24 mouse cellular contexts compared by ENCODE assay signal in the genomic region with DNA sequence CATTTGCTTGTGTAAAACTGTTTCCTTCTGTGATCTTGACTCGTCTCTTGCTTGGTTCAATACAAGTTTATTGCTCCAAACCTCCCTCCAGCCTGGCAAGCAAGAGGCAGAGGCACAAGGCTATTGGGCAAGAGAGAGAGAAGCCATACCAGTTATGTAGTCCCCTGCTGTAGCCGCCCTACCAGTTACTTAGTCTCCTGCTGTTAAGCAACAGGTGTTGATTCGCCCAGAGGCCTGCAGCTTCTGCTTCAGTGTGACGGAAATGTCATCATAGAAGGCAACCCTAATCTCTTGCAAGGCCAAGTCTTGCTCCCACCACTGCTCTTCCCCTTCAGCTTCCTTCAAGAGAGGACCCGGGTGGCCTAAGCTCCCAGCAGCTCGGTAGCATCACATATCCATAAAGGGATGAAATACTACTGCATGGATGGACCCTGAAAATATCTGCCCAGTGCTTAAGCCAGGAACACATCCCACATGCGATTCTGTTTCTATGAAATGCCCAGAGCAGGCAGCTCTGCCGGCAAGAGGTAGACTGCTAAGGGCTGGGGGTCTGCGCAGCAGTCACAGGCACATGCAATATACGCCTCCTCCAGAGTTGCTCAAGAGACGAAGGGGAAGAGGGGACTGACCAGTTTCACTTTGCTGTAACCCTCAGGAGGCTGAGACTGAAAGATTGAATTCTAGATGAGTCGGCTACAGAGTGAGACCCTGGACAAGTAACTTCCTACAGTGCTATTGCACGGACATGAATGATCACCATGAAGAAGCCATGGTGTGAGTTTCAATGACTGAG. TPM values are rescaled to one million over a fixed set of nuclear protein-coding genes. Genes with fewer than 3 reads are reported as not detected.
DNase-seq lines count a peak whose midpoint lies in the region; ATAC-seq lines count a peak whose summit lies in the region.
"Had no signal": no experiment of that assay in that cellular context is flagged by ENCODE, and none has a peak within 500 bp of the region (broad histone marks: within the 10 kb centered on the region; RNA-seq: fewer than 3 reads in every experiment).

No protein-coding gene starts in this region.

- intact Hi-C loops in left cerebral cortex, postnatal 14 days (cut with DNase I), result no loop called here

- H3K4me3 ChIP-seq in liver, embryonic 13.5 days (replicated peaks), result no peak overlapping the region
- no peak overlapping the region for H3K4me3 ChIP-seq in liver, embryonic 11.5 days (ENCODE audit: low read depth, low read length)
- H3K4me3 ChIP-seq: embryonic facial prominence, embryonic 10.5 days; hindbrain, embryonic 12.5 days; left cerebral cortex, adult 2 months; limb, embryonic 10.5 days; midbrain, embryonic 12.5 days had no signal

- H3K4me1 ChIP-seq in liver, embryonic 13.5 days (replicated peaks), result peaks cover 4% of the 10 kb centered on the region; the same call in 1 of the 2 replicates
- H3K4me1 ChIP-seq in liver, embryonic 11.5 days (replicated peaks; ENCODE audit: control insufficient read depth, insufficient read depth, low read length), result no peaks in the 10 kb centered on the region
- H3K4me1 ChIP-seq: embryonic facial prominence, embryonic 10.5 days; hindbrain, embryonic 12.5 days; limb, embryonic 10.5 days; midbrain, embryonic 12.5 days had no signal

- H3K36me3 ChIP-seq in liver, embryonic 13.5 days, result peaks cover 60% of the 10 kb centered on the region
- H3K36me3 ChIP-seq in liver, embryonic 11.5 days (ENCODE audit: control insufficient read depth, insufficient read depth, low read length), result peaks cover 16% of the 10 kb centered on the region; the same call in 1 of the 2 replicates

- 78% methylated on average over 13 of the region's 13 CpGs for WGBS in liver, embryonic 13.5 days (ENCODE audit: insufficient replicate concordance)
- 88% methylated on average over 13 of the region's 13 CpGs for WGBS in liver, embryonic 11.5 days

- no peak overlapping the region for H3K4me2 ChIP-seq in liver, embryonic 13.5 days
- no peak overlapping the region for H3K4me2 ChIP-seq in liver, embryonic 11.5 days
- H3K4me2 ChIP-seq: hindbrain, embryonic 12.5 days; midbrain, embryonic 12.5 days had no signal

- no peaks in the 10 kb centered on the region for H3K27me3 ChIP-seq in liver, embryonic 13.5 days
- no peaks in the 10 kb centered on the region for H3K27me3 ChIP-seq in liver, embryonic 11.5 days (replicated peaks; ENCODE audit: control insufficient read depth, insufficient read depth, low read length)
- H3K27me3 ChIP-seq: hindbrain, embryonic 12.5 days; midbrain, embryonic 12.5 days had no signal

- no peaks in the 10 kb centered on the region for H3K9me3 ChIP-seq in liver, embryonic 13.5 days (replicated peaks)
- no peaks in the 10 kb centered on the region for H3K9me3 ChIP-seq in liver, embryonic 11.5 days (ENCODE audit: control insufficient read depth, low read length)
- H3K9me3 ChIP-seq: embryonic facial prominence, embryonic 10.5 days; hindbrain, embryonic 12.5 days; limb, embryonic 10.5 days; midbrain, embryonic 12.5 days had no signal

- DNase-seq in liver, embryonic 13.5 days, result no peak
- no peak for DNase-seq in liver, embryonic 11.5 days (ENCODE audit: low spot score)
- peak; percentile 86 for DNase-seq in 416B (ENCODE audit: low read depth)
- DNase-seq in left cerebral cortex, postnatal 14 days (ENCODE audit: low spot score in 2 of 2), result no peak
- DNase-seq: adrenal gland, postnatal 10 days; cerebellum, adult 9-10 months; forebrain, postnatal 0 days; gastrocnemius, postnatal 25 days; kidney, adult 18-20 months; kidney, postnatal 4 days; layer of hippocampus, adult 9-11 months; right cerebral cortex, postnatal 14 days; spleen, adult 18-20 months; thymus, postnatal 25 days had no signal

- H3K9ac ChIP-seq in liver, embryonic 13.5 days, result no peak overlapping the region
- H3K9ac ChIP-seq in liver, embryonic 11.5 days (ENCODE audit: low read depth, low read length), result no peak overlapping the region
- H3K9ac ChIP-seq: forebrain, postnatal 0 days; hindbrain, embryonic 12.5 days; midbrain, embryonic 12.5 days had no signal

- H3K27ac ChIP-seq in liver, embryonic 13.5 days, result peak overlapping the region; percentile 0; the same call in 1 of the 2 replicates
- no peak overlapping the region for H3K27ac ChIP-seq in liver, embryonic 11.5 days (ENCODE audit: low read depth, low read length)
- H3K27ac ChIP-seq: embryonic facial prominence, embryonic 10.5 days; hindbrain, embryonic 12.5 days; left cerebral cortex, adult 2 months; limb, embryonic 10.5 days; macrophage; midbrain, embryonic 12.5 days had no signal

- ATAC-seq in liver, embryonic 13.5 days (ENCODE audit: low read depth), result no peak
- ATAC-seq in liver, embryonic 11.5 days (replicated peaks; ENCODE audit: low FRiP score), result no peak
- peak; percentile 89 for ATAC-seq in granulocyte monocyte progenitor cell, adult 5-6 weeks (replicated peaks; ENCODE audit: poor library complexity, severe bottlenecking)
- ATAC-seq in monocyte, adult 5-6 weeks (replicated peaks; ENCODE audit: insufficient number of reproducible peaks, low FRiP score, low TSS enrichment, poor library complexity, severe bottlenecking), result peak; percentile 72
- ATAC-seq in cerebellum, adult (ENCODE audit: insufficient number of reproducible peaks, low FRiP score, low TSS enrichment), result no peak
- ATAC-seq: forebrain, postnatal 0 days; inflammation-experienced regulatory T-cells, adult 6 months had no signal

RNA-seq across cellular contexts. Expression of gene Vps9d1, which starts 26.4 kb away (rescaled TPM):
- 4.0 and 4.4 TPM in 2 replicates for polyA plus RNA-seq in liver, embryonic 13.5 days (2015; fragmentation: Nextera tagmentation; extraction: Ambion mirVana)
- 9.2 and 10.7 TPM in 2 replicates for polyA plus RNA-seq in liver, embryonic 11.5 days (2014; fragmentation: Nextera tagmentation; extraction: Ambion mirVana)
- 14.1 and 19.6 TPM in 2 replicates for total RNA-seq in granulocyte monocyte progenitor cell, adult 5-6 weeks (2014; fragmentation: Nextera tagmentation)
- total RNA-seq in granulocyte monocyte progenitor cell, adult 5-6 weeks (2017), result 11.9 and 20.8 TPM in 2 replicates
- total RNA-seq in monocyte, adult 5-6 weeks (2017), result 28.2 to 59.4 TPM (median 54.9 TPM) in 3 replicates
- total RNA-seq in left cerebral cortex, postnatal 14 days (2021), result 10 to 100 TPM; 60.2 to 71.8 TPM

RNA-seq across cellular contexts. Expression of gene Zfp276, which starts 26.5 kb away (rescaled TPM):
- polyA plus RNA-seq in liver, embryonic 13.5 days (2015; fragmentation: Nextera tagmentation; extraction: Ambion mirVana), result 6.3 and 7.1 TPM in 2 replicates
- 16.0 and 18.8 TPM in 2 replicates for polyA plus RNA-seq in liver, embryonic 11.5 days (2014; fragmentation: Nextera tagmentation; extraction: Ambion mirVana)
- total RNA-seq in granulocyte monocyte progenitor cell, adult 5-6 weeks (2014; fragmentation: Nextera tagmentation), result 10.7 and 13.9 TPM in 2 replicates
- total RNA-seq in granulocyte monocyte progenitor cell, adult 5-6 weeks (2017), result 7.8 and 9.9 TPM in 2 replicates
- 17.2 to 28.0 TPM (median 25.4 TPM) in 3 replicates for total RNA-seq in monocyte, adult 5-6 weeks (2017)
- total RNA-seq in left cerebral cortex, postnatal 14 days (2021), result 10 to 100 TPM; 20.4 to 20.9 TPM

RNA-seq across cellular contexts. Expression of gene Fanca, which starts 37.9 kb away (rescaled TPM):
- polyA plus RNA-seq in liver, embryonic 13.5 days (2015; fragmentation: Nextera tagmentation; extraction: Ambion mirVana), result 18.3 and 21.3 TPM in 2 replicates
- polyA plus RNA-seq in liver, embryonic 11.5 days (2014; fragmentation: Nextera tagmentation; extraction: Ambion mirVana), result 39.7 and 46.8 TPM in 2 replicates
- total RNA-seq in granulocyte monocyte progenitor cell, adult 5-6 weeks (2014; fragmentation: Nextera tagmentation), result 52.0 and 70.0 TPM in 2 replicates
- 30.2 and 39.5 TPM in 2 replicates for total RNA-seq in granulocyte monocyte progenitor cell, adult 5-6 weeks (2017)
- 11.2 to 31.4 TPM (median 24.6 TPM) in 3 replicates for total RNA-seq in monocyte, adult 5-6 weeks (2017)
- total RNA-seq in left cerebral cortex, postnatal 14 days (2021), result 1 to 10 TPM; 4.1 to 6.5 TPM

RNA-seq across cellular contexts. Expression of gene Spata2l, which starts 44.5 kb away (rescaled TPM):
- polyA plus RNA-seq in liver, embryonic 13.5 days (2015; fragmentation: Nextera tagmentation; extraction: Ambion mirVana), result 1.2 TPM in 2 replicates
- 2.0 and 2.2 TPM in 2 replicates for polyA plus RNA-seq in liver, embryonic 11.5 days (2014; fragmentation: Nextera tagmentation; extraction: Ambion mirVana)
- total RNA-seq in granulocyte monocyte progenitor cell, adult 5-6 weeks (2014; fragmentation: Nextera tagmentation), result 1.5 and 3.9 TPM in 2 replicates
- 1.0 and 4.3 TPM in 2 replicates for total RNA-seq in granulocyte monocyte progenitor cell, adult 5-6 weeks (2017)
- total RNA-seq in monocyte, adult 5-6 weeks (2017), result 0.85 to 3.6 TPM (median 0.95 TPM) in 3 replicates
- 100 to 1,000 TPM; 125 to 142 TPM for total RNA-seq in left cerebral cortex, postnatal 14 days (2021)

RNA-seq across cellular contexts. Expression of gene Spire2, which starts 52.0 kb away (rescaled TPM):
- 3.1 and 3.4 TPM in 2 replicates for polyA plus RNA-seq in liver, embryonic 13.5 days (2015; fragmentation: Nextera tagmentation; extraction: Ambion mirVana)
- polyA plus RNA-seq in liver, embryonic 11.5 days (2014; fragmentation: Nextera tagmentation; extraction: Ambion mirVana), result 6.5 and 6.7 TPM in 2 replicates
- total RNA-seq in granulocyte monocyte progenitor cell, adult 5-6 weeks (2014; fragmentation: Nextera tagmentation), result not detected in 2 replicates
- 0.13 TPM in 1 of 2 replicates, not detected in the other for total RNA-seq in granulocyte monocyte progenitor cell, adult 5-6 weeks (2017)
- 0.32 TPM in 1 of 3 replicates, not detected in the others for total RNA-seq in monocyte, adult 5-6 weeks (2017)
- total RNA-seq in left cerebral cortex, postnatal 14 days (2021), result 10 to 100 TPM; 16.3 to 17.1 TPM
- polyA plus RNA-seq: inflammation-experienced regulatory T-cells, adult 6 months; macrophage had no signal

Comparison
In these comparisons a context has a peak if more than half of its experiments do, and no peak if none do; other contexts are left out.
1. ATAC-seq: peak in granulocyte monocyte progenitor cell, adult 5-6 weeks (single experiment) and monocyte, adult 5-6 weeks (single experiment); none in liver, embryonic 13.5 days (single experiment), liver, embryonic 11.5 days (single experiment) and cerebellum, adult (single experiment).